Mouse (Mus musculus) forebrain, embryonic 12.5 days (tissue): ENCODE results near the gene Pde4d. TPM values are rescaled to one million over a fixed set of nuclear protein-coding genes. Genes with fewer than 3 reads are reported as not detected.
A peak's percentile ranks its signal among the peaks of the same experiment; 100 is the strongest.

Experiments used
- ATAC-seq: fragments of 200-750 bp; cut with Nextera tagmentation; 2 replicates; pipeline ENCODE4 v1.8.0; 2017; ENCODE audit warnings: moderate TSS enrichment; ENCODE audit not compliant: low FRiP score
- H3K27ac ChIP-seq: fragments of 300-500 bp; sonication (generic); 2 replicates; pipeline ENCODE4 v1.5.1; 2016; ENCODE audit warnings: mild to moderate bottlenecking
- H3K27me3 ChIP-seq: fragments of 300-500 bp; sonication (generic); 2 replicates; pipeline ENCODE4 v1.6.1; 2016; ENCODE audit warnings: mild to moderate bottlenecking
- H3K36me3 ChIP-seq: fragments of 300-500 bp; sonication (generic); replicated peaks from 2 replicates; pipeline ENCODE4 v1.6.1; 2016; ENCODE audit warnings: mild to moderate bottlenecking
- H3K4me1 ChIP-seq: fragments of 300-500 bp; sonication (generic); 2 replicates; pipeline ENCODE4 v1.6.1; 2016
- H3K4me2 ChIP-seq: fragments of 300-500 bp; sonication (generic); 2 replicates; pipeline ENCODE4 v1.6.1; 2016; ENCODE audit warnings: mild to moderate bottlenecking, moderate library complexity
- H3K4me3 ChIP-seq: fragments of 300-500 bp; sonication (generic); replicated peaks from 2 replicates; pipeline ENCODE4 v1.5.1; 2016; ENCODE audit warnings: mild to moderate bottlenecking
- H3K9ac ChIP-seq: fragments of 300-500 bp; sonication (generic); 2 replicates; pipeline ENCODE4 v1.6.1; 2016; ENCODE audit warnings: mild to moderate bottlenecking
- H3K9me3 ChIP-seq: fragments of 300-500 bp; sonication (generic); 2 replicates; pipeline ENCODE4 v1.6.1; 2016
- WGBS: fragments of 180-500 bp; shearing (Covaris S2); methylation state at CpG from one replicate; pipeline ENCODE4 v1.1.7; 2016; 5-methylcytosine and 5-hydroxymethylcytosine counted together
- polyA plus RNA-seq: library from polyadenylated mRNA; unstranded; fragments of >200 nt; fragmentation: Nextera tagmentation; extraction: Ambion mirVana; gene quantifications from 2 replicates; pipeline ENCODE4 v1.2.1, GENCODE M21; 2016

Pde4d gene
- polyA plus RNA-seq, 1 experiment from 2014 or later: 15.0 TPM

DNA sequence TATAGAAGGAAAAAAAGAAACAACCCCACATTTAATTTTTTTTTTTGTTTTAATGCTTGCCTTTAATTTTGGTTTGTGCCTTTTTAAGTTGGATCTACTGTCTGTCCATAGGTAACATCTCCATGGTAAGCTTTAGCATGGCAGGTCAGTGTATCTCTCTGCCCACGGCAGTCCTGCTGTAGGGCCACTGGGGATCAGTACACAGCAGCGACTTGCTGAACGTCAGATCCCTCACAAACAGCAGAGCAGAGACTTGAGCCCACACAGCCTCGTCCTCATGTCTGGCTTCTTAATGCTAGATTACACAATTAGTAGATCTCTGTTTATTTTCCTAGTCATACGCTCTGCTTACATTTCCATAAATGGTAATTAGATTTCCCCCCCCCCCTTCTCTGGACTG lies 782.8 kb downstream of the Pde4d start:
- Histone ChIP-seq H3K4me1 (peaks cover 4% of the 10 kb centered on the region; the same call in 1 of the 2 replicates), H3K9ac (no peak overlapping the region), H3K4me2 (no peak overlapping the region), H3K27me3 (no peaks in the 10 kb centered on the region), H3K27ac (no peak overlapping the region), H3K9me3 (no peaks in the 10 kb centered on the region), H3K36me3 (no peaks in the 10 kb centered on the region), H3K4me3 (no peak overlapping the region)
- no peak for ATAC-seq
- 88% methylated on average over 5 of the region's 5 CpGs for WGBS

GRCm38 (mm10) chr13:109233911-109234613 lies 784.3 kb downstream of the Pde4d start:
- Histone ChIP-seq H3K36me3 (no peaks in the 10 kb centered on the region), H3K4me2 (no peak overlapping the region), H3K4me3 (no peak overlapping the region), H3K4me1 (peaks cover 4% of the 10 kb centered on the region; the same call in 1 of the 2 replicates), H3K27me3 (no peaks in the 10 kb centered on the region), H3K9me3 (no peaks in the 10 kb centered on the region), H3K27ac (no peak overlapping the region), H3K9ac (no peak overlapping the region)
- 65% methylated on average over 5 of the region's 5 CpGs for WGBS
- no peak for ATAC-seq

GRCm38 (mm10) chr13:109236047-109236446 lies 786.3 kb downstream of the Pde4d start:
- Histone ChIP-seq H3K36me3 (no peaks in the 10 kb centered on the region), H3K9ac (no peak overlapping the region), H3K27me3 (no peaks in the 10 kb centered on the region), H3K27ac (no peak overlapping the region), H3K4me3 (no peak overlapping the region), H3K9me3 (no peaks in the 10 kb centered on the region), H3K4me2 (no peak overlapping the region), H3K4me1 (no peaks in the 10 kb centered on the region)
- ATAC-seq: no peak
- 86% methylated on average over 4 of the region's 4 CpGs for WGBS

GRCm38 (mm10) chr13:109238670-109239069 lies 788.9 kb downstream of the Pde4d start:
- no peaks in the 10 kb centered on the region for H3K9me3 ChIP-seq
- WGBS: 63% methylated on average over 4 of the region's 4 CpGs
- no peaks in the 10 kb centered on the region for H3K36me3 ChIP-seq

GRCm38 (mm10) chr13:109239296-109239695 lies 789.5 kb downstream of the Pde4d start:
- Histone ChIP-seq H3K27ac (no peak overlapping the region), H3K4me1 (no peaks in the 10 kb centered on the region; the same call in 1 of the 2 replicates), H3K27me3 (no peaks in the 10 kb centered on the region), H3K4me3 (no peak overlapping the region), H3K9me3 (no peaks in the 10 kb centered on the region), H3K4me2 (no peak overlapping the region), H3K36me3 (no peaks in the 10 kb centered on the region), H3K9ac (no peak overlapping the region)
- ATAC-seq: no peak
- WGBS: 73% methylated on average over 11 of the region's 11 CpGs

More at GRCm38 (mm10) chr13:109238670-109239069, 788.9 kb downstream of the Pde4d start:
- no peak for ATAC-seq
- Histone ChIP-seq H3K27ac (no peak overlapping the region), H3K4me2 (no peak overlapping the region), H3K9ac (no peak overlapping the region), H3K4me3 (no peak overlapping the region), H3K4me1 (no peaks in the 10 kb centered on the region; the same call in 1 of the 2 replicates), H3K27me3 (no peaks in the 10 kb centered on the region)

- Histone ChIP-seq H3K27me3 (no peaks in the 10 kb centered on the region), H3K27ac (no peak overlapping the region), H3K4me2 (0 out of 2 replicates have a peak overlapping the region, but pooled peaks have one; percentile 6), H3K4me3 (no peak overlapping the region), H3K9me3 (no peaks in the 10 kb centered on the region), H3K36me3 (no peaks in the 10 kb centered on the region), H3K4me1 (no peaks in the 10 kb centered on the region; the same call in 1 of the 2 replicates), H3K9ac (no peak overlapping the region)
- no peak for ATAC-seq
- WGBS: 42% methylated on average over 9 of the region's 9 CpGs
These were observed 792.8 kb downstream of the Pde4d start for GRCm38 (mm10) chr13:109242456-109243050.

DNA sequence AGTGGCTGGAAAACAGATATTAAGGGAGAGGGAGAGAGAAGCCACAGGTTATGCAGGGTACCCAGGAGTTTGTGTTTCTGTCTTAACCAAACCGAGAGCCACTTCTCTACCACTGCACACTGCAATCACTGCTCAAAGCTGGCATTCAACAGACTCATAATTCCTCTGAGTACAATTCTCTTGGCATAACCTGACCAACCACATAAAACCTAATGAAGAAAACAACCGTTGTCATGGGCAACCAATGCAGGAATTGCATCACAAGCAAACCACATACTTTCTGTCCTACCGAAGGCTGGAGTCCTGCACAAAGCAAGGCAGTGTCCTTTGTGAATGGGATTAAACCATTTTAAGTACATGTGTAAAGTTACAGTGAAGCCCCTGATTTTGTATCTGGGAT lies 793.4 kb downstream of the Pde4d start:
- Histone ChIP-seq H3K36me3 (no peaks in the 10 kb centered on the region), H3K9me3 (no peaks in the 10 kb centered on the region), H3K4me1 (no peaks in the 10 kb centered on the region; the same call in 1 of the 2 replicates), H3K27ac (no peak overlapping the region), H3K4me3 (no peak overlapping the region), H3K27me3 (no peaks in the 10 kb centered on the region), H3K9ac (no peak overlapping the region), H3K4me2 (no peak overlapping the region)
- 57% methylated on average over 3 of the region's 3 CpGs for WGBS
- ATAC-seq: peak; percentile 24; the same call in 1 of the 2 replicates

GRCm38 (mm10) chr13:109247061-109247460 lies 797.3 kb downstream of the Pde4d start:
- H3K36me3 ChIP-seq: no peaks in the 10 kb centered on the region
- no peak overlapping the region for H3K9ac ChIP-seq
- 94% methylated on average over 4 of the region's 4 CpGs for WGBS
- ATAC-seq: no peak
- no peaks in the 10 kb centered on the region for H3K9me3 ChIP-seq
- H3K4me2 ChIP-seq: no peak overlapping the region
- no peaks in the 10 kb centered on the region for H3K27me3 ChIP-seq
- H3K27ac ChIP-seq: no peak overlapping the region
- H3K4me3 ChIP-seq: no peak overlapping the region
- H3K4me1 ChIP-seq: no peaks in the 10 kb centered on the region; the same call in 1 of the 2 replicates

DNA sequence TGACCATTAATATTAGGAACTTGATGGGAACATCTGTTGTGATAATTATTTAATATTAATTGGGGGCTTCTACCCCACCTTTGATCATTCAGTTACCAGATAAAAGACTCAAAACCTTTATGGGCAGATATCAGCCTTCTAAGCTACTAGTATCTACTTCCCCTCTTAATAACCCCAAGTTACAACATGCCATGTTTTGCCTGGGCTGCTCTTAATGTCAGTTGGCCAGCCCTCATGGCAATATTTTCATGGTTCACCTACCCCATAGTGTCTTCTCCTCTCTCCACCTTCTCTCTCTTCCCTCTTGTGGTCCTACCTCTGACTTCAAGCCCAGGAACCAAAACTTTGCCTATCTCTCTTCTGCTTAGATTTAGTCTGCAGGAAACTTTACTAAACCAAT lies 799.6 kb downstream of the Pde4d start:
- Histone ChIP-seq H3K9ac (no peak overlapping the region), H3K27ac (no peak overlapping the region), H3K9me3 (no peaks in the 10 kb centered on the region), H3K36me3 (no peaks in the 10 kb centered on the region), H3K27me3 (no peaks in the 10 kb centered on the region), H3K4me3 (no peak overlapping the region), H3K4me2 (no peak overlapping the region), H3K4me1 (no peaks in the 10 kb centered on the region; the same call in 1 of the 2 replicates)
- no peak for ATAC-seq

DNA sequence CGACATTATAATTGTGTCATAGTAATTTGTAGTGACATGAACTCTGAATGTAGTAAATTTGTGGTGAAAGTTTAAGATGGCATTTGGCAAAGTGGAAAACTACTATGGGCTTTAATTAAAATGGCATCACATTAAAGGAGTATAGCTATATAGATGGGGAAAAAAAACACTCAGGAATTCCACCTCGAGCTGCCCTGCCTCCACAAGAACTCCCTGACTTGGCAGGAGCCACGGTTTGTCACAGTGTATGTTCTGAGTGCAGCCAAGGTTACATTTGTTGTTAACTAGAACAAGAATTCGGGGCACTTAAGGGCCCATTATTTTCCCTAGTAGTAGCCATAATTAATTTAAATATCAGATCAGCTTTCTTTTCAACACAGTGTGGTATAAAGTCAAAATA lies 805.9 kb downstream of the Pde4d start:
- H3K27me3 ChIP-seq: no peaks in the 10 kb centered on the region
- 77% methylated on average over 4 of the region's 4 CpGs for WGBS
- H3K27ac ChIP-seq: no peak overlapping the region
- no peaks in the 10 kb centered on the region for H3K9me3 ChIP-seq
- H3K4me1 ChIP-seq: peaks cover 7% of the 10 kb centered on the region
- ATAC-seq: no peak
- no peak overlapping the region for H3K4me2 ChIP-seq
- no peak overlapping the region for H3K4me3 ChIP-seq
- H3K9ac ChIP-seq: no peak overlapping the region
- H3K36me3 ChIP-seq: no peaks in the 10 kb centered on the region

DNA sequence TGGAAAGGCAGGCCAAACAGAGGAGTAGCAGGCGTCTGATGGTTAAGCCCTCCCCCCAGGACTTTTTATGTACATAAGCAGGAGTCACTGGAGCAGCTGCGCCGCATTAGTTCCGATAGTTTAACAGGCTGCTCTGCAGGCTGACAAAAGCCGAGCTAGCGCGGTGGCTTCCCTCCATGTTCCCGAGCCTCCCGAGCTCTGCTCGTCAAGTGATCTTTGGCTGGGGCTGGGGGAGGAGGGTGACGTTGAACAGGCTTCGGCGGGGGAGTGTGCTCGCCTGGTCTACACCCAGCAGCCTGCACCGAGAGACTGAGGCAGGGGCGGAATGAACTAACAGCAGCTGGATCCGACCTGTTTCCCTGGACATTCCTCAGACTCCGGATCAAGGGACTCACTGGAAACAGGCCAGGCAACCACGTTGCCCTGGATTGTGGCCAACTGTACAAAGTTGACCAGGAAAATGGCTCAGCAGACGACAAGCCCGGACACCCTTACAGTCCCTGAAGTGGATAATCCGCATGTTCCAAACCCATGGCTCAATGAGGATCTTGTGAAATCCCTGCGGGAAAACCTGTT lies 810.6 kb downstream of the Pde4d start:
- peak; percentile 89 for ATAC-seq
- H3K9ac ChIP-seq: peak overlapping the region; percentile 54
- no peaks in the 10 kb centered on the region for H3K36me3 ChIP-seq
- H3K4me2 ChIP-seq: peak overlapping the region; percentile 86
- peaks cover 20% of the 10 kb centered on the region for H3K4me1 ChIP-seq
- H3K27ac ChIP-seq: peak overlapping the region; percentile 31; the same call in 1 of the 2 replicates
- H3K27me3 ChIP-seq: no peaks in the 10 kb centered on the region
- peak overlapping the region; percentile 49 for H3K4me3 ChIP-seq
- under 1% methylated on average over 23 of the region's 23 CpGs for WGBS
- no peaks in the 10 kb centered on the region for H3K9me3 ChIP-seq

GRCm38 (mm10) chr13:109260796-109261516 lies 811.2 kb downstream of the Pde4d start:
- Histone ChIP-seq H3K9me3 (no peaks in the 10 kb centered on the region), H3K4me3 (peak overlapping the region; percentile 49), H3K9ac (peak overlapping the region; percentile 54), H3K27ac (0 out of 2 replicates have a peak overlapping the region, but pooled peaks have one; percentile 31), H3K4me1 (peaks cover 20% of the 10 kb centered on the region), H3K27me3 (no peaks in the 10 kb centered on the region), H3K4me2 (peak overlapping the region; percentile 86), H3K36me3 (no peaks in the 10 kb centered on the region)
- under 1% methylated on average over 17 of the region's 17 CpGs for WGBS
- ATAC-seq: peak; percentile 72
